ENCODE assay signal across 20 mouse cellular contexts in genomic region chr16:97168614-97169013, GRCm38 (mm10). TPM values are rescaled to one million over a fixed set of nuclear protein-coding genes. Genes with fewer than 3 reads are reported as not detected.
DNase-seq lines count a peak whose midpoint lies in the region; ATAC-seq and TF ChIP-seq lines count a peak whose summit lies in the region.
"Had no signal": no experiment of that assay in that cellular context is flagged by ENCODE, and none has a peak within 500 bp of the region (broad histone marks: within the 10 kb centered on the region; RNA-seq: fewer than 3 reads in every experiment).

No protein-coding gene starts in this region.

- no peak for TF ChIP-seq CTCF in layer of hippocampus, adult 2 months (conservative IDR thresholded peaks at IDR 0.05)

- peak overlapping the region; percentile 23; the same call in 1 of the 2 replicates for H3K9ac ChIP-seq in hindbrain, embryonic 12.5 days
- H3K9ac ChIP-seq in midbrain, embryonic 13.5 days (replicated peaks), result peak overlapping the region; percentile 95
- H3K9ac ChIP-seq: intestine, embryonic 15.5 days; kidney, embryonic 15.5 days; limb, embryonic 13.5 days had no signal

- peaks cover 22% of the 10 kb centered on the region for H3K4me1 ChIP-seq in hindbrain, embryonic 12.5 days
- peaks cover 53% of the 10 kb centered on the region for H3K4me1 ChIP-seq in midbrain, embryonic 13.5 days (replicated peaks)

- peak overlapping the region; percentile 62 for H3K4me3 ChIP-seq in layer of hippocampus, adult 2 months
- H3K4me3 ChIP-seq in hindbrain, embryonic 12.5 days, result peak overlapping the region; percentile 65
- peak overlapping the region; percentile 76 for H3K4me3 ChIP-seq in midbrain, embryonic 13.5 days (replicated peaks)
- H3K4me3 ChIP-seq: erythroblast, embryonic 14.5 days; gastrocnemius, adult 2 months; intestine, embryonic 15.5 days; kidney, embryonic 15.5 days; limb, embryonic 13.5 days had no signal

- peaks cover 46% of the 10 kb centered on the region for H3K27me3 ChIP-seq in hindbrain, embryonic 12.5 days
- peaks cover 30% of the 10 kb centered on the region for H3K27me3 ChIP-seq in midbrain, embryonic 13.5 days

- H3K4me2 ChIP-seq in hindbrain, embryonic 12.5 days (replicated peaks), result peak overlapping the region; percentile 84
- peak overlapping the region; percentile 75 for H3K4me2 ChIP-seq in midbrain, embryonic 13.5 days (replicated peaks)
- H3K4me2 ChIP-seq: intestine, embryonic 15.5 days; kidney, embryonic 15.5 days; limb, embryonic 13.5 days had no signal

- no peak for DNase-seq in layer of hippocampus, adult 2 months (ENCODE audit: low spot score in 2 of 2)
- DNase-seq in layer of hippocampus, adult 11-12 months (ENCODE audit: low spot score), result no peak
- DNase-seq in spleen, postnatal 14 days (ENCODE audit: low spot score in 2 of 2), result no peak
- no peak for DNase-seq in cerebellum, adult 11-12 months
- no peak for DNase-seq in right cerebral cortex, adult 18-20 months
- DNase-seq: cerebellum, adult 8-10 months; embryo, embryonic 11 days; gastrocnemius, adult 2 months; heart, postnatal 14 days; lung, postnatal 4 days; right cerebral cortex, postnatal 25 days had no signal

- H3K9me3 ChIP-seq in hindbrain, embryonic 12.5 days (replicated peaks), result no peaks in the 10 kb centered on the region
- no peaks in the 10 kb centered on the region for H3K9me3 ChIP-seq in midbrain, embryonic 13.5 days
- H3K9me3 ChIP-seq: intestine, embryonic 15.5 days; kidney, embryonic 15.5 days; limb, embryonic 13.5 days had no signal

- peak overlapping the region; percentile 93 for H3K27ac ChIP-seq in layer of hippocampus, adult 2 months
- peak overlapping the region; percentile 91; the same call in 1 of the 2 replicates for H3K27ac ChIP-seq in hindbrain, embryonic 12.5 days
- H3K27ac ChIP-seq in midbrain, embryonic 13.5 days, result peak overlapping the region; percentile 97
- H3K27ac ChIP-seq: gastrocnemius, adult 2 months; intestine, embryonic 15.5 days; kidney, embryonic 15.5 days; limb, embryonic 13.5 days had no signal

- no peak for ATAC-seq in hindbrain, embryonic 12.5 days (ENCODE audit: low FRiP score)
- ATAC-seq in midbrain, embryonic 13.5 days, result no peak
- ATAC-seq: intestine, embryonic 15.5 days had no signal

- H3K36me3 ChIP-seq in hindbrain, embryonic 12.5 days, result no peaks in the 10 kb centered on the region
- no peaks in the 10 kb centered on the region for H3K36me3 ChIP-seq in midbrain, embryonic 13.5 days
- H3K36me3 ChIP-seq: G1E; intestine, embryonic 15.5 days; kidney, embryonic 15.5 days; limb, embryonic 13.5 days had no signal

- WGBS in hindbrain, embryonic 12.5 days, result 33% methylated on average over 3 of the region's 3 CpGs
- 48% methylated on average over 3 of the region's 3 CpGs for WGBS in midbrain, embryonic 13.5 days

RNA-seq across cellular contexts. Expression of gene Dscam, which starts 1.9 kb away (rescaled TPM):
- 10 to 100 TPM; 36.8 to 41.0 TPM for total RNA-seq in layer of hippocampus, adult 2 months (2021)
- polyA plus RNA-seq in hindbrain, embryonic 12.5 days (2016; fragmentation: Nextera tagmentation; extraction: Ambion mirVana), result 3.3 and 4.5 TPM in 2 replicates
- polyA plus RNA-seq in midbrain, embryonic 13.5 days (2015; fragmentation: Nextera tagmentation; extraction: Ambion mirVana), result 10.5 and 11.1 TPM in 2 replicates
- total RNA-seq: gastrocnemius, adult 2 months; heart, adult 8-10 months had no signal
- polyA plus RNA-seq: erythroblast, embryonic 14.5 days; G1E; liver, embryonic 16.5 days had no signal
